Mouse (Mus musculus): ENCODE data around the gene Isy1. TPM values are rescaled to one million over a fixed set of nuclear protein-coding genes. Genes with fewer than 3 reads are reported as not detected.

Isy1 gene
- polyA plus RNA-seq, 1 experiment from 2014 or later = 45.6 TPM

DNA sequence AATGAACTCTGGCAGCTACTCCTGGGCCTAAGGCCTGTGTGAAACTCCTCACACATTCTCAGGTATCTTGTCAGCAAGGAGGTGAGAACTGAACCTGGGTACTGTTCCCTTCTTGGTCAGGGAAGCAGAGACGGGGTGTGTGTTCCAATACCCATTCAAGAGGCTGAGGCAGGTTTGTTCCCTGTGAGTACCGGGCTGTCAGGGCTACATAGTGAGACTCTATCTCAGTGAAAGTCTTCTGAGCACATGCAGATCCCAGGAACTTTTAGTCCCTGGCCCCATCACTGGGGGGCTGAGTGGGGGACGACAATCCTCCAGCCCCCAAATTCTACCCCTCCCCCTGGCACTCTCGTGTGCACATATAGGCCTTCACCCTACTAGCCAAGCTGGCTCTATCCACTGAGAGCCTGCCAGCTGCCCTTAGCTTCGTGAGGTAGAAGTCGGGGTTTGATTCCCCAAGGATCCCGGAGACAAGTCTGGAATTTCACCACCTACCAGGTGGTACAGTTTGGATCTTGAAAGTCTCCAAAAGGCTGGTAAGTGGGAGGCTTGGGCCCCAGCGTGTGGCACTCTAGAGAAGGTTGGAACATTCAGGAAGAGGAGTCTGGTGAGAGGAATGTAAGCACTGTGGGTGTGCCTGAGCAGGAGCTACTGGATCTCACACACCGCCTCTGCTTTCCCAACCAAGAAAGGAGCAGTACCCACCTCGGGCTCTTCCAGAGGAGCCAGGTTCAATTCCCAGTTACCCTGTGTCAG, 57.9 kb downstream of the Isy1 start:
- Histone ChIP-seq H3K9ac (ENCODE audit: low read length) (no peak overlapping the region), H3K4me1 (ENCODE audit: control insufficient read depth, insufficient read depth, low read length) (no peaks in the 10 kb centered on the region), H3K27me3 (ENCODE audit: control insufficient read depth, insufficient read depth, low read length) (no peaks in the 10 kb centered on the region), H3K4me3 (ENCODE audit: low read depth, low read length) (no peak overlapping the region), H3K4me2 (ENCODE audit: low read depth) (no peak overlapping the region), H3K27ac (ENCODE audit: low read depth, low read length) (no peak overlapping the region), H3K9me3 (ENCODE audit: control insufficient read depth, low read length) (no peaks in the 10 kb centered on the region), H3K36me3 (ENCODE audit: control insufficient read depth, insufficient read depth, low read length) (no peaks in the 10 kb centered on the region)
- no peak for DNase-seq (ENCODE audit: low spot score)
- 82% methylated on average over 10 of the region's 10 CpGs for WGBS
- no peak for ATAC-seq (ENCODE audit: insufficient read depth, low FRiP score, low TSS enrichment)

DNA sequence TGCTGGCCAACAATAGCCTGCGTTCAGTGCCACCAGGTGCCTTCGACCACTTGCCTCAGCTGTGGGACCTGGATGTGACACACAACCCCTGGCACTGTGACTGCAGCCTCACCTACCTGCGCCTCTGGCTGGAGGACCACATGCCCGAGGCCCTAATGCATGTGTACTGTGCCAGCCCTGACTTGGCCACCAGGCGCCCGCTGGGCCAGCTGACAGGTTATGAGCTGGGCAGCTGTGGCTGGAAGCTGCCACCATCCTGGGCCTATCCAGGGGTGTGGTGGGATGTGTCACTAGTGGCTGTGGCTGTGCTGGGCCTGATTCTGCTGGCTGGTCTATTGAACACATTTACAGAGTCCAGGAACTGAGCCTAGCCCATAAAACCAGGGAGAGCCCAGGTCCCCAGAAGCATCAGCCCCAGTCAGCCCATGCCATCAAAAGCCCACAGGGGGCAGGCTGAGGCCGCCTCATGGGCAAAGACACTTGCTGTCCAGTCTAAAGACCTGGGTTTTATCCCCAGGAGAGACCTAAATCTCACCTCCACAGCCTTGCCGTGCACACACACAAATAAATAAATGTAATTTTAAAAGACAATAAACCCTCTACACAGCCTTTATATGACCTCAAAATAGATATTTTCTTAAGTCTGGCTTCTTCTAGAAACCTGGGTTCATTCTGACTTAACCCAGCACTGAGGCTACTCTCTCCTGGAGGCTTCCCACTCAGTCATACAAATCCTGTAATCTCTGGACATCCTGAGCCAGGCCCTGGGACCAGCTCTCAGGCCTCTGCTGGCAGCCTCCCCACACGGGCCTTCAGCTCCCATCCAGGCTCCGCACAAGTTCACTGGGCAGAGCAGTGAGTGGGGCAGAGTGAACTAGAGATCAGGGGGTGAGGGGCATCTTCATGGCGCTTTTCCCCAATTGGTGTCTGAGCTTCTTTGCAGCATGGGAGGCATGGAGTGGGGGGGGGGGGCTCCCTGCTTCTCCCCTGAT, 59.1 kb downstream of the Isy1 start:
- ATAC-seq (ENCODE audit: insufficient read depth, low FRiP score, low TSS enrichment) = no peak
- Histone ChIP-seq H3K4me1 (ENCODE audit: control insufficient read depth, insufficient read depth, low read length) (no peaks in the 10 kb centered on the region), H3K36me3 (ENCODE audit: control insufficient read depth, insufficient read depth, low read length) (no peaks in the 10 kb centered on the region), H3K9ac (ENCODE audit: low read length) (no peak overlapping the region), H3K9me3 (ENCODE audit: control insufficient read depth, low read length) (no peaks in the 10 kb centered on the region), H3K27me3 (ENCODE audit: control insufficient read depth, insufficient read depth, low read length) (no peaks in the 10 kb centered on the region), H3K4me2 (ENCODE audit: low read depth) (no peak overlapping the region), H3K27ac (ENCODE audit: low read depth, low read length) (no peak overlapping the region), H3K4me3 (ENCODE audit: low read depth, low read length) (no peak overlapping the region)
- DNase-seq (ENCODE audit: low spot score) = no peak
- WGBS = 86% methylated on average over 11 of the region's 11 CpGs

DNA sequence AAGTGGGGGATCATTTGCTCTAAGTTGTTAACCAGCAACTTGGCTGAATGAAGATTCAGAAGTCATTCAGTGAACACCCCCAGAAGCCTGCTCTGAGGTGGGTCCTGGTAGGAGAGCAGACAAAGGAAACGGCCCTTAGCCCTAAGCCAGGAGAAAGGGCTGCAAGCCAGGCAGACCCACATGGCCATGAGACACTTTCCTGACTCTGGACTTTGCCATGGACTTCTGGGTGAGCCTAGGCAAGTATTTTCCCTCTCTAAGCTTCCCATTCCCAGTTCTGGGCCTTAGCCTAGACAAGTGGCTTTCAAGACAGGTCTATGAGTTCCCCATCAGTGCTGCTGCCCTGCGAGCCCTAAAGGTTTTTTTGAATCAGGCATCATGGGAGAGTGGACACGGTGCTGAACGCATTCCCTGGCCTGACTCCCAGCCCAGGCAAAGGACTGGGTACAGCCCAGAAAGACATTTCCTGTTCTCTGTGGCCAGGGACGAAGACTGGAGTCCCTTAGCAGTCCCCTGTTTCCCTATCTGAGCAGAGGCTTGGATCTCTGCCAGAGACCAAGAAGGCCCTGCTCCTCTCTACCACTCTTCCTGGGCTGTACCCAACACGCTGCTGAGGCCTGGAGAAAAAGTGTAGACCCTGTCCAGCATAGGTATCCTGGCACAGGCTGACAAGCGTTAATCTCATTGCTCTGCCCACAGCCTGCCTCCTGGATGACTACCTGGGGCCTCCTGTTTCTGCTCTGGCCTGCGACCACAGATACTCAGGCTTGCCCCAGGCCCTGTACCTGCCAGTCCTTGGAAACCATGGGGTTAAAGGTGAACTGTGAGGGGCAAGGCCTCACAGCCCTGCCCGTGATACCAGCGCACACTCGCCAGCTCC, 60.1 kb downstream of the Isy1 start:
- Histone ChIP-seq H3K4me1 (ENCODE audit: control insufficient read depth, insufficient read depth, low read length) (no peaks in the 10 kb centered on the region), H3K36me3 (ENCODE audit: control insufficient read depth, insufficient read depth, low read length) (no peaks in the 10 kb centered on the region), H3K4me2 (ENCODE audit: low read depth) (no peak overlapping the region), H3K27ac (ENCODE audit: low read depth, low read length) (no peak overlapping the region), H3K4me3 (ENCODE audit: low read depth, low read length) (no peak overlapping the region), H3K27me3 (ENCODE audit: control insufficient read depth, insufficient read depth, low read length) (no peaks in the 10 kb centered on the region), H3K9ac (ENCODE audit: low read length) (no peak overlapping the region), H3K9me3 (ENCODE audit: control insufficient read depth, low read length) (no peaks in the 10 kb centered on the region)
- 86% methylated on average over 11 of the region's 11 CpGs for WGBS
- DNase-seq (ENCODE audit: low spot score) (no peak), ATAC-seq (ENCODE audit: insufficient read depth, low FRiP score, low TSS enrichment) (no peak)

DNA sequence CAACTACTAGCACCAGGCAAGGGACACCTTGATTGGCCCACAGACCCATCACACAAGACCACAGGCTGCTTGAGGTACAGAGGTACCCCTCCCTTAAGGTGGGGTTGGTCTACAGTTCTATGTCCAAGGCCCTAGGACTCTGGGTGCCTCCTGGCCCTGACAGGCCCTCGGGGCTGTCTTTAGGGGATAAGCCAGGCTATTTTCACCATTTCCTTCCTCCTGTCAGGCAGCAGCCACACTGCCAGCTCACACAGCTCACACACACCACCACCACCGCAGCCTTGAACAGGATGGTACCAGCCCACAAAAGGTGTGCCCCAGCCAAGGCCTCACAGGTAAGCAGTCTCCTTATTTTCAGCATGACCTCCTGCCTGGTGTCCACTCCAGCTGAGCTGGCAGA, 60.8 kb downstream of the Isy1 start, which contains the start of gene Gp9:
Gene Gp9, plus strand, starts transcription at position 231 of the 400 bp plus-strand sequence.
- DNase-seq (ENCODE audit: low spot score) (no peak), ATAC-seq (ENCODE audit: insufficient read depth, low FRiP score, low TSS enrichment) (no peak)
- WGBS = 88% methylated on average over 2 of the region's 2 CpGs
- no peaks in the 10 kb centered on the region for H3K36me3 ChIP-seq (ENCODE audit: control insufficient read depth, insufficient read depth, low read length)
- no peak within 1 kb of the TSS for H3K9ac ChIP-seq (ENCODE audit: low read length)
- H3K4me1 ChIP-seq (ENCODE audit: control insufficient read depth, insufficient read depth, low read length) = no peaks in the 10 kb centered on the region
- H3K9me3 ChIP-seq (ENCODE audit: control insufficient read depth, low read length) = no peaks in the 10 kb centered on the region
- H3K27ac ChIP-seq (ENCODE audit: low read depth, low read length) = no peak within 1 kb of the TSS
- H3K4me3 ChIP-seq (ENCODE audit: low read depth, low read length) = no peak within 1 kb of the TSS
- H3K27me3 ChIP-seq (ENCODE audit: control insufficient read depth, insufficient read depth, low read length) = no peaks in the 10 kb centered on the region
- H3K4me2 ChIP-seq (ENCODE audit: low read depth) = no peak within 1 kb of the TSS

DNA sequence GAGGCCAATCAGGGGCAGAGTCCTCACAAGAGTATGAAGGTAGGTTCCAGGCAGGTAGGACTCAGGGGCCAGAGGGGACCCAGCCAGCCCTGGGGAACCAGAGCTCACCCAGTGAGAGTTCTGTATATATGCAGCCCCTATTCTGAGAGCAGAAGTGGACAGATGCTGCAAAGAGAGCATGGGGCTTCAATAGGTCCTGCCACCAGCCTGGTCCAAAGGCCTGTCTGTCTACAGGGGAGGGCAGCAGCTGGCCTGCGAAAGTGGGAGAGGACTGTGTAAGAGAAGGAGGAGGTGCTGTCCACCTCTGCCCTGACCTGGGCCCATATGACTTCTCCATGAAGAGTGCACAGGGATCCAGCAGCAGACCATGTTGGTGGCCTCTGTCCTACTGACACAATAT, 61.9 kb downstream of the Isy1 start:
- 100% methylated on average over 1 of the region's 1 CpGs for WGBS
- no peak for ATAC-seq (ENCODE audit: insufficient read depth, low FRiP score, low TSS enrichment)
- no peaks in the 10 kb centered on the region for H3K36me3 ChIP-seq (ENCODE audit: control insufficient read depth, insufficient read depth, low read length)

DNA sequence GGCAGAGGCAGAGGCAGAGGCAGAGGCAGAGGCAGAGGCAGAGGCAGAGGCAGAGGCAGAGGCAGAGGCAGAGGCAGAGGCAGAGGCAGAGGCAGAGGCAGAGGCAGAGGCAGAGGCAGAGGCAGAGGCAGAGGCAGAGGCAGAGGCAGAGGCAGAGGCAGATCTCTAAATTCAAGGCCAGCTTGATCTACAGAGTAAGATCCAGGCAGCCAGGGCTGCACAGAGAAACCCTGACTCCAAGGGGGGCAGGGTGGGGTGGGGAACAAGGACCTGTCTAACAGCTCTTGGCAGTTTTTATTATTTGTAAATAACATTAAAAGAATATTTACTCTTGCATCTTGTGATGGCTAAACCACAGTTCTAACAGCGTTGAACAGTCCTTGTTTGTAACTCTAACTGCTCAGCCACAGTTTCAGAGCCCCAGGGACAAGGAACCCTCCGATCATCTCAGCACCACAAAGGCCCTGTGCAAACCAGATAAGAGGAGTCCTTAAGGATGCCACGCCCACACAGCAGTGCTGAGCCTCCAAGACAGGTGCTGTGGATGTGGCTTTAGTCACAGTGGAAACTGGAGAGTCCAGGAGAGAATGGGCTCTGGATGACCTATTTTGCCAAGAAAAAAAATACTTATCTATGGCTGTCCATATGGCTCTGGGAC, 62.9 kb downstream of the Isy1 start:
- no peak for ATAC-seq (ENCODE audit: insufficient read depth, low FRiP score, low TSS enrichment)
- no peak overlapping the region for H3K27ac ChIP-seq (ENCODE audit: low read depth, low read length)
- H3K27me3 ChIP-seq (ENCODE audit: control insufficient read depth, insufficient read depth, low read length) = no peaks in the 10 kb centered on the region
- H3K4me1 ChIP-seq (ENCODE audit: control insufficient read depth, insufficient read depth, low read length) = no peaks in the 10 kb centered on the region
- no peaks in the 10 kb centered on the region for H3K9me3 ChIP-seq (ENCODE audit: control insufficient read depth, low read length)
- no peak overlapping the region for H3K4me2 ChIP-seq (ENCODE audit: low read depth)
- 72% methylated on average over 3 of the region's 3 CpGs for WGBS
- DNase-seq (ENCODE audit: low spot score) = no peak
- H3K9ac ChIP-seq (ENCODE audit: low read length) = no peak overlapping the region
- no peak overlapping the region for H3K4me3 ChIP-seq (ENCODE audit: low read depth, low read length)
- H3K36me3 ChIP-seq (ENCODE audit: control insufficient read depth, insufficient read depth, low read length) = no peaks in the 10 kb centered on the region

More for the DNA sequence above, 61.9 kb downstream of the Isy1 start:
- no peaks in the 10 kb centered on the region for H3K9me3 ChIP-seq (ENCODE audit: control insufficient read depth, low read length)
- no peak overlapping the region for H3K9ac ChIP-seq (ENCODE audit: low read length)
- no peak for DNase-seq (ENCODE audit: low spot score)
- no peaks in the 10 kb centered on the region for H3K27me3 ChIP-seq (ENCODE audit: control insufficient read depth, insufficient read depth, low read length)
- no peak overlapping the region for H3K4me3 ChIP-seq (ENCODE audit: low read depth, low read length)
- no peaks in the 10 kb centered on the region for H3K4me1 ChIP-seq (ENCODE audit: control insufficient read depth, insufficient read depth, low read length)
- no peak overlapping the region for H3K4me2 ChIP-seq (ENCODE audit: low read depth)
- H3K27ac ChIP-seq (ENCODE audit: low read depth, low read length) = no peak overlapping the region

DNA sequence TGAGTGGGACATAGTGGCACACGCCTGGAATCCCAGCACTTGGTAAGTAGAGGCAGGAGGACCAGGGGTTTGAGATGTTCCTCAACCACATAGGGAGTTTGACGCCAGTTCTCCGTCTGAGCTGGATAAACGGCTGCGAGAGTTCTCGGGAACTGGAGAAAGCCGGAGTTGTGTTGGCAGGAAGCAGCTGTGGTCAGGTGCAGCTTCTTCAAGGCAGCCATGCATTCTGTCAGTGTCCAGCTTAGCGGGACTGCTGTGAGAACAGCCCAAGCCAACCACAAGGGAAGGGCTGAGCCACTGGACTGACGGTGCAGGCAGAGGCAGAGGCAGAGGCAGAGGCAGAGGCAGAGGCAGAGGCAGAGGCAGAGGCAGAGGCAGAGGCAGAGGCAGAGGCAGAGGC, 63.7 kb downstream of the Isy1 start:
- no peak for ATAC-seq (ENCODE audit: insufficient read depth, low FRiP score, low TSS enrichment)
- DNase-seq (ENCODE audit: low spot score) = no peak
- no peaks in the 10 kb centered on the region for H3K27me3 ChIP-seq (ENCODE audit: control insufficient read depth, insufficient read depth, low read length)
- H3K4me2 ChIP-seq (ENCODE audit: low read depth) = no peak overlapping the region
- WGBS = 89% methylated on average over 9 of the region's 9 CpGs
- H3K27ac ChIP-seq (ENCODE audit: low read depth, low read length) = no peak overlapping the region
- H3K9me3 ChIP-seq (ENCODE audit: control insufficient read depth, low read length) = no peaks in the 10 kb centered on the region
- no peaks in the 10 kb centered on the region for H3K4me1 ChIP-seq (ENCODE audit: control insufficient read depth, insufficient read depth, low read length)
- no peak overlapping the region for H3K9ac ChIP-seq (ENCODE audit: low read length)
- H3K4me3 ChIP-seq (ENCODE audit: low read depth, low read length) = no peak overlapping the region
- no peaks in the 10 kb centered on the region for H3K36me3 ChIP-seq (ENCODE audit: control insufficient read depth, insufficient read depth, low read length)

DNA sequence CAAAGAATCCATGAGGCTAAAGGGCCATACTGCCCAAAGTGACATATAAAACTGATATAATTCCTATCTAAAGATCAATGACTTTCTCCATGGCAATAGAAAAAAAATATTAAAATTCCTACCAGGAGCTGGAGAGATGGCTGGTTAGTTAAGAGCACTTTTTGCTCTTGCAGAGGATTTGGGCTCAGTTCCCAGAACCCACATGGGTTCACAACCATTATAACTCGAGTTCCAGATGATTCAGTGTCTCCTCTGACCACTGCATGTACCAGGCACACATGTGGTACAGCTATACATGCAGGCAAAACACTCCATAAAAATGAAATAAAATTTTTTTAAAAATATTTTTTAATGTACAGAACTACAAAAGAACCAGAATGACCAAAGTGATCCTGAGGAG, 64.1 kb downstream of the Isy1 start:
- no peaks in the 10 kb centered on the region for H3K36me3 ChIP-seq (ENCODE audit: control insufficient read depth, insufficient read depth, low read length)
- H3K9ac ChIP-seq (ENCODE audit: low read length) = no peak overlapping the region
- no peaks in the 10 kb centered on the region for H3K27me3 ChIP-seq (ENCODE audit: control insufficient read depth, insufficient read depth, low read length)
- no peak overlapping the region for H3K4me2 ChIP-seq (ENCODE audit: low read depth)
- H3K4me3 ChIP-seq (ENCODE audit: low read depth, low read length) = no peak overlapping the region
- no peaks in the 10 kb centered on the region for H3K9me3 ChIP-seq (ENCODE audit: control insufficient read depth, low read length)
- WGBS = 37% methylated on average over 1 of the region's 1 CpGs
- no peaks in the 10 kb centered on the region for H3K4me1 ChIP-seq (ENCODE audit: control insufficient read depth, insufficient read depth, low read length)
- DNase-seq (ENCODE audit: low spot score) (no peak), ATAC-seq (ENCODE audit: insufficient read depth, low FRiP score, low TSS enrichment) (no peak)
- H3K27ac ChIP-seq (ENCODE audit: low read depth, low read length) = no peak overlapping the region
